Mouse (Mus musculus) kidney, embryonic 16.5 days (tissue): ENCODE data around the gene Pou3f1. TPM values are rescaled to one million over a fixed set of nuclear protein-coding genes. Genes with fewer than 3 reads are reported as not detected.
A peak's percentile ranks its signal among the peaks of the same experiment; 100 is the strongest.

ENCODE experiments used
- ATAC-seq: fragments of 200-750 bp; cut with Nextera tagmentation; 2 replicates; pipeline ENCODE4 v1.8.0; 2017; ENCODE audit warnings: moderate TSS enrichment; ENCODE audit not compliant: low FRiP score, low TSS enrichment
- H3K27ac ChIP-seq: fragments of 300-500 bp; sonication (generic); 2 replicates; pipeline ENCODE4 v1.5.1; 2014; ENCODE audit warnings: low read length
- H3K27me3 ChIP-seq: fragments of 300-500 bp; sonication (generic); 2 replicates; pipeline ENCODE4 v1.6.1; 2014; ENCODE audit warnings: low read length, control low read depth, mixed read lengths; ENCODE audit not compliant: insufficient read depth
- H3K36me3 ChIP-seq: fragments of 300-500 bp; sonication (generic); 2 replicates; pipeline ENCODE4 v1.6.1; 2014; ENCODE audit warnings: low read length, control low read depth, mixed read lengths; ENCODE audit not compliant: insufficient read depth
- H3K4me1 ChIP-seq: fragments of 300-500 bp; sonication (generic); 2 replicates; pipeline ENCODE4 v1.6.1; 2014; ENCODE audit warnings: low read length, control low read depth, mixed read lengths; ENCODE audit not compliant: insufficient read depth
- H3K4me2 ChIP-seq: fragments of 300-500 bp; sonication (generic); replicated peaks from 2 replicates; pipeline ENCODE4 v1.6.1; 2014; ENCODE audit warnings: low read depth, low read length
- H3K4me3 ChIP-seq: fragments of 300-500 bp; sonication (generic); 2 replicates; pipeline ENCODE4 v1.5.1; 2014; ENCODE audit warnings: mild to moderate bottlenecking, low read length
- H3K9ac ChIP-seq: fragments of 300-500 bp; sonication (generic); replicated peaks from 2 replicates; pipeline ENCODE4 v1.6.1; 2014; ENCODE audit warnings: low read length
- H3K9me3 ChIP-seq: fragments of 300-500 bp; sonication (generic); 2 replicates; pipeline ENCODE4 v1.6.1; 2016; ENCODE audit warnings: low read length, control low read depth
- WGBS: fragments of 180-500 bp; shearing (Covaris S2); extraction: QIAGEN DNeasy Blood & Tissue Kit; methylation state at CpG from one replicate; pipeline ENCODE4 v1.1.7; 2014; 5-methylcytosine and 5-hydroxymethylcytosine counted together
- polyA plus RNA-seq: library from polyadenylated mRNA; unstranded; fragments of >200 nt; fragmentation: Nextera tagmentation; extraction: Ambion mirVana; gene quantifications from 2 replicates; pipeline ENCODE4 v1.2.1, GENCODE M21; 2015

Pou3f1 gene
- polyA plus RNA-seq, 1 experiment from 2014 or later = 0.37 TPM

- 9% methylated on average over 18 of the region's 18 CpGs for WGBS
- Histone ChIP-seq H3K9ac (0 out of 2 replicates have a peak overlapping the region, but pooled peaks have one; percentile 2), H3K27ac (no peak overlapping the region), H3K4me1 (peaks cover 35% of the 10 kb centered on the region), H3K4me2 (peak overlapping the region; percentile 10), H3K4me3 (no peak overlapping the region), H3K36me3 (no peaks in the 10 kb centered on the region), H3K9me3 (no peaks in the 10 kb centered on the region), H3K27me3 (no peaks in the 10 kb centered on the region)
- no peak for ATAC-seq
These were observed 39.3 kb downstream of the Pou3f1 start for GRCm38 (mm10) chr4:124695786-124696516.

GRCm38 (mm10) chr4:124699791-124700190 lies 43.2 kb downstream of the Pou3f1 start:
- ATAC-seq = peak; percentile 3; the same call in 1 of the 2 replicates
- H3K4me2 ChIP-seq = peak overlapping the region; percentile 93
- no peaks in the 10 kb centered on the region for H3K27me3 ChIP-seq
- peaks cover 44% of the 10 kb centered on the region for H3K4me1 ChIP-seq
- H3K36me3 ChIP-seq = no peaks in the 10 kb centered on the region
- 27% methylated on average over 6 of the region's 6 CpGs for WGBS
- H3K27ac ChIP-seq = peak overlapping the region; percentile 63
- H3K9ac ChIP-seq = peak overlapping the region; percentile 90
- no peaks in the 10 kb centered on the region for H3K9me3 ChIP-seq
- peak overlapping the region; percentile 85 for H3K4me3 ChIP-seq

- Histone ChIP-seq H3K36me3 (no peaks in the 10 kb centered on the region), H3K27me3 (no peaks in the 10 kb centered on the region), H3K9me3 (no peaks in the 10 kb centered on the region), H3K9ac (peak within 1 kb of the TSS; percentile 90), H3K4me2 (peak within 1 kb of the TSS; percentile 93), H3K4me3 (peak within 1 kb of the TSS; percentile 85), H3K4me1 (peaks cover 50% of the 10 kb centered on the region), H3K27ac (peak within 1 kb of the TSS; percentile 63)
- under 1% methylated on average over 51 of the region's 59 CpGs for WGBS
- ATAC-seq = peak; percentile 78
These were observed 43.8 kb downstream of the Pou3f1 start, which contains the start of gene Fhl3 for GRCm38 (mm10) chr4:124700248-124700971. Gene Fhl3, plus strand, starts transcription at chr4:124700701.

- 3% methylated on average over 22 of the region's 22 CpGs for WGBS
- peak overlapping the region; percentile 90 for H3K9ac ChIP-seq
- no peaks in the 10 kb centered on the region for H3K27me3 ChIP-seq
- H3K9me3 ChIP-seq = no peaks in the 10 kb centered on the region
- peak overlapping the region; percentile 93 for H3K4me2 ChIP-seq
- ATAC-seq = 0 out of 2 replicates have a peak, but pooled peaks have one; percentile 3
- H3K36me3 ChIP-seq = no peaks in the 10 kb centered on the region
- peak overlapping the region; percentile 63 for H3K27ac ChIP-seq
- peak overlapping the region; percentile 85 for H3K4me3 ChIP-seq
- H3K4me1 ChIP-seq = peaks cover 56% of the 10 kb centered on the region
These were observed 44.6 kb downstream of the Pou3f1 start for GRCm38 (mm10) chr4:124701052-124701845.

- no peaks in the 10 kb centered on the region for H3K9me3 ChIP-seq
- ATAC-seq = no peak
- 36% methylated on average over 5 of the region's 5 CpGs for whole genome bisulfite sequencing
- peaks cover 55% of the 10 kb centered on the region for H3K4me1 ChIP-seq
- H3K9ac ChIP-seq = peak overlapping the region; percentile 90; the same call in 1 of the 2 replicates
- peak overlapping the region; percentile 93 for H3K4me2 ChIP-seq
- H3K27me3 ChIP-seq = no peaks in the 10 kb centered on the region
- H3K36me3 ChIP-seq = no peaks in the 10 kb centered on the region
- H3K4me3 ChIP-seq = peak overlapping the region; percentile 85
- H3K27ac ChIP-seq = peak overlapping the region; percentile 63; the same call in 1 of the 2 replicates
These were observed 45.3 kb downstream of the Pou3f1 start for GRCm38 (mm10) chr4:124701916-124702315.

- H3K4me1 ChIP-seq = peaks cover 60% of the 10 kb centered on the region
- H3K9ac ChIP-seq = peak overlapping the region; percentile 58; the same call in 1 of the 2 replicates
- no peaks in the 10 kb centered on the region for H3K9me3 ChIP-seq
- peak overlapping the region; percentile 37 for H3K4me2 ChIP-seq
- peak overlapping the region; percentile 93 for H3K27ac ChIP-seq
- ATAC-seq = no peak
- peak overlapping the region; percentile 11; the same call in 1 of the 2 replicates for H3K4me3 ChIP-seq
- H3K36me3 ChIP-seq = no peaks in the 10 kb centered on the region
- no peaks in the 10 kb centered on the region for H3K27me3 ChIP-seq
- 35% methylated on average over 2 of the region's 2 CpGs for WGBS
These were observed 46.8 kb downstream of the Pou3f1 start for GRCm38 (mm10) chr4:124703406-124703805.

GRCm38 (mm10) chr4:124703881-124704796 lies 47.5 kb downstream of the Pou3f1 start:
- peak overlapping the region; percentile 58 for H3K9ac ChIP-seq
- H3K4me2 ChIP-seq = peak overlapping the region; percentile 37
- peaks cover 63% of the 10 kb centered on the region for H3K4me1 ChIP-seq
- no peaks in the 10 kb centered on the region for H3K36me3 ChIP-seq
- ATAC-seq = no peak
- peak overlapping the region; percentile 93 for H3K27ac ChIP-seq
- WGBS = 15% methylated on average over 6 of the region's 6 CpGs
- H3K27me3 ChIP-seq = no peaks in the 10 kb centered on the region
- no peaks in the 10 kb centered on the region for H3K9me3 ChIP-seq
- peak overlapping the region; percentile 19 for H3K4me3 ChIP-seq

- Histone ChIP-seq H3K4me1 (peaks cover 65% of the 10 kb centered on the region), H3K36me3 (no peaks in the 10 kb centered on the region), H3K9me3 (no peaks in the 10 kb centered on the region), H3K27ac (peak overlapping the region; percentile 93), H3K9ac (peak overlapping the region; percentile 58), H3K4me2 (peak overlapping the region; percentile 37), H3K4me3 (peak overlapping the region; percentile 19), H3K27me3 (no peaks in the 10 kb centered on the region)
- WGBS = 6% methylated on average over 11 of the region's 11 CpGs
- ATAC-seq = peak; percentile 14; the same call in 1 of the 2 replicates
These were observed 48.3 kb downstream of the Pou3f1 start for GRCm38 (mm10) chr4:124704797-124705474.
